Comparison of ENCODE assay signal across 7 mouse cellular contexts in genomic region chr2:104444776-104445175, GRCm38 (mm10). TPM values are rescaled to one million over a fixed set of nuclear protein-coding genes. Genes with fewer than 3 reads are reported as not detected.
DNase-seq lines count a peak whose midpoint lies in the region; ATAC-seq and TF ChIP-seq lines count a peak whose summit lies in the region.

No protein-coding gene starts in this region.

- peak; percentile 85 for TF ChIP-seq CTCF in gastrocnemius, adult 2 months (IDR thresholded peaks at IDR 0.05)

- peak; percentile 86 for DNase-seq in adipocyte (ENCODE audit: low spot score)
- peak; percentile 63 to 73 for DNase-seq in cerebellum, postnatal 25 days
- DNase-seq in gastrocnemius, adult 2 months = peak; percentile 69
- DNase-seq in induced T-regulatory cell, adult 2 months (ENCODE audit: low read depth) = peak; percentile 72
- peak; percentile 41 to 67 for DNase-seq in left cerebral cortex, postnatal 10 days (ENCODE audit: extremely low spot score in 1 of 2, low spot score in 2 of 2)
- peak; percentile 30 for DNase-seq in right cerebral cortex, postnatal 4 days

- H3K4me3 ChIP-seq in gastrocnemius, adult 2 months = no peak overlapping the region

- ATAC-seq in megakaryocyte-erythroid progenitor cell, adult 5-6 weeks (replicated peaks; ENCODE audit: low FRiP score, low TSS enrichment, poor library complexity, severe bottlenecking) = peak; percentile 98

- intact Hi-C loops in gastrocnemius, adult 2 months (cut with DNase I) = loop anchor here (1.0 to 5.0 kb wide), 3 partner anchors 50 to 143 kb away; partner anchors contain the start of gene Hipk3
- intact Hi-C loops in left cerebral cortex, postnatal 10 days (cut with DNase I) = loop anchor here (5.0 kb wide), 2 partner anchors 48 to 143 kb away; partner anchors contain the start of gene Hipk3

- peak overlapping the region; percentile 65 for H3K27ac ChIP-seq in gastrocnemius, adult 2 months

RNA-seq across cellular contexts. Expression of gene D430041D05Rik, which starts 34.0 kb away (rescaled TPM):
- total RNA-seq in gastrocnemius, adult 2 months (2021) = 1 to 10 TPM; 1.3 to 1.9 TPM
- 10 to 100 TPM; 94.4 to 99.5 TPM for total RNA-seq in left cerebral cortex, postnatal 10 days (2021)
- total RNA-seq in megakaryocyte-erythroid progenitor cell, adult 5-6 weeks (2014; fragmentation: Nextera tagmentation) = not detected in 2 replicates
- not detected in 2 replicates for total RNA-seq in megakaryocyte-erythroid progenitor cell, adult 5-6 weeks (2017)

RNA-seq across cellular contexts. Expression of gene Hipk3, which starts 49.5 kb away (rescaled TPM):
- 100 to 1,000 TPM; 228 to 267 TPM for total RNA-seq in gastrocnemius, adult 2 months (2021)
- total RNA-seq in left cerebral cortex, postnatal 10 days (2021) = 10 to 100 TPM; 57.3 to 59.4 TPM
- total RNA-seq in megakaryocyte-erythroid progenitor cell, adult 5-6 weeks (2014; fragmentation: Nextera tagmentation) = 23.9 and 32.3 TPM in 2 replicates
- 23.5 and 29.3 TPM in 2 replicates for total RNA-seq in megakaryocyte-erythroid progenitor cell, adult 5-6 weeks (2017)

Comparison
In these comparisons a context has a peak if more than half of its experiments do, and no peak if none do; other contexts are left out.
1. DNase-seq: peak in every context shown above with its lines; median percentile 86 in adipocyte; 72 in induced T-regulatory cell, adult 2 months; 69 in gastrocnemius, adult 2 months; 68 in cerebellum, postnatal 25 days; 54 in left cerebral cortex, postnatal 10 days; 30 in right cerebral cortex, postnatal 4 days.
2. RNA of gene D430041D05Rik, which starts 34.0 kb away (total RNA-seq): 94.4 to 99.5 TPM in left cerebral cortex, postnatal 10 days; 1.3 to 1.9 TPM in gastrocnemius, adult 2 months and not detected in megakaryocyte-erythroid progenitor cell, adult 5-6 weeks; every median in the first group is over 10 times any median in the second.